ENCODE assay signal across 12 mouse cellular contexts in the genomic region with DNA sequence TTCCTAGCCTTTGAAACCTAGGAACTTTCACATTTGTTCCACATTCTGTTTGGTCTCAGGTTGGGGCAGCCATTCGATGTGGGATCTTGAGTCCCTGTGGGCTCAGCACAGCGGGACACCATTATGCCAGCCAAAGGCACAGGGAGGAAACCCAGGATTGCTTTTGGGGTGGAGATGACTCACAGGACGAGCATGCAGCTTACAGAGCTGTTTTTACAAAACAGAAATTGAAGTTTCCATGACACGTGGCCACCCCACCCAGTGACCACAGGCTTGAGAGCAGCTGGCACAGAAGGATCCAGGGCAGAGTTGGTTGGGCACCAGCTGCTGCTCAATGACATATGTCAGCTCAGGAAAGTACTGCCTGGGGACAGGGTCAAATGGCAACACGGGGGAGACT.
DNase-seq lines count a peak whose midpoint lies in the region; ATAC-seq and TF ChIP-seq lines count a peak whose summit lies in the region.
"Had no signal": no experiment of that assay in that cellular context is flagged by ENCODE, and none has a peak within 500 bp of the region (broad histone marks: within the 10 kb centered on the region; RNA-seq: fewer than 3 reads in every experiment).

No protein-coding gene starts in this region.

- no peaks in the 10 kb centered on the region for H3K9me3 ChIP-seq in forebrain, embryonic 12.5 days
- no peaks in the 10 kb centered on the region for H3K9me3 ChIP-seq in forebrain, embryonic 16.5 days (ENCODE audit: control insufficient read depth, low read length)
- no peaks in the 10 kb centered on the region for H3K9me3 ChIP-seq in embryonic facial prominence, embryonic 14.5 days (ENCODE audit: control insufficient read depth, low read length)

- H3K79me3 ChIP-seq in C2C12 (ENCODE audit: low read depth): peaks cover 11% of the 10 kb centered on the region

- H3K27me3 ChIP-seq in forebrain, embryonic 12.5 days: peaks cover 14% of the 10 kb centered on the region
- H3K27me3 ChIP-seq in forebrain, embryonic 16.5 days (replicated peaks; ENCODE audit: control insufficient read depth, insufficient read depth, low read length): no peaks in the 10 kb centered on the region
- no peaks in the 10 kb centered on the region for H3K27me3 ChIP-seq in C2C12 (ENCODE audit: control insufficient read depth, insufficient read depth, insufficient read length)
- H3K27me3 ChIP-seq in embryonic facial prominence, embryonic 14.5 days (replicated peaks; ENCODE audit: control insufficient read depth, insufficient read depth, low read length): no peaks in the 10 kb centered on the region

- no peaks in the 10 kb centered on the region for H3K36me3 ChIP-seq in forebrain, embryonic 12.5 days (replicated peaks)
- no peaks in the 10 kb centered on the region for H3K36me3 ChIP-seq in forebrain, embryonic 16.5 days (ENCODE audit: control insufficient read depth, insufficient read depth)
- peaks cover 15% of the 10 kb centered on the region for H3K36me3 ChIP-seq in C2C12 (ENCODE audit: control insufficient read depth, insufficient read depth)
- H3K36me3 ChIP-seq in embryonic facial prominence, embryonic 14.5 days (ENCODE audit: control insufficient read depth, insufficient read depth, low read length): no peaks in the 10 kb centered on the region

- peaks cover 31% of the 10 kb centered on the region for H3K4me1 ChIP-seq in forebrain, embryonic 12.5 days
- peaks cover 16% of the 10 kb centered on the region for H3K4me1 ChIP-seq in forebrain, embryonic 16.5 days (replicated peaks; ENCODE audit: control insufficient read depth, insufficient read depth, low read length)
- peaks cover 29% of the 10 kb centered on the region for H3K4me1 ChIP-seq in embryonic facial prominence, embryonic 14.5 days (ENCODE audit: control insufficient read depth, insufficient read depth, low read length)

- TF ChIP-seq CTCF in C2C12 (IDR thresholded peaks at IDR 0.05; ENCODE audit: control insufficient read depth, insufficient read depth, insufficient read length): no peak

- 0 out of 2 replicates have a peak overlapping the region, but pooled peaks have one; percentile 2 for H3K27ac ChIP-seq in forebrain, embryonic 12.5 days
- no peak overlapping the region for H3K27ac ChIP-seq in forebrain, embryonic 16.5 days (ENCODE audit: low read length)
- H3K27ac ChIP-seq in embryonic facial prominence, embryonic 14.5 days (replicated peaks; ENCODE audit: low read depth, low read length): peak overlapping the region; percentile 46

- DNase-seq in embryonic facial prominence, embryonic 14.5 days (ENCODE audit: low spot score): peak; percentile 84
- peak; percentile 28 for DNase-seq in heart, postnatal 4 days
- DNase-seq in natural killer cell, adult 2 months (ENCODE audit: low spot score in 2 of 2): no peak
- DNase-seq in layer of hippocampus, adult 11-12 months (ENCODE audit: low spot score): no peak
- DNase-seq in c-Kit-positive CD71-positive TER-119-positive erythroid progenitor cells, embryonic 14.5 days (ENCODE audit: low spot score): no peak
- DNase-seq: liver, postnatal 0 days had no signal

- 34% methylated on average over 5 of the region's 5 CpGs for WGBS in forebrain, embryonic 12.5 days
- WGBS in forebrain, embryonic 16.5 days: 35% methylated on average over 5 of the region's 5 CpGs
- WGBS in embryonic facial prominence, embryonic 14.5 days: 27% methylated on average over 5 of the region's 5 CpGs

- no peak overlapping the region for H3ac ChIP-seq in C2C12 (ENCODE audit: control insufficient read depth, insufficient read length, low read depth)

- ATAC-seq in forebrain, embryonic 12.5 days (ENCODE audit: low FRiP score): no peak
- no peak for ATAC-seq in forebrain, embryonic 16.5 days
- ATAC-seq in embryonic facial prominence, embryonic 14.5 days (ENCODE audit: low read depth): peak; percentile 28; the same call in 1 of the 2 replicates
- ATAC-seq: activated CD4-positive, CD25-positive, alpha-beta regulatory T cell, adult 4 months; CD4-positive, CD25-positive, alpha-beta regulatory T cell, adult 4 months; liver, postnatal 0 days; midbrain, embryonic 16.5 days had no signal

- H3K4me2 ChIP-seq in forebrain, embryonic 12.5 days: no peak overlapping the region
- no peak overlapping the region for H3K4me2 ChIP-seq in forebrain, embryonic 16.5 days (ENCODE audit: low read length)
- H3K4me2 ChIP-seq in embryonic facial prominence, embryonic 14.5 days (ENCODE audit: low read depth, low read length): no peak overlapping the region

- H3K79me2 ChIP-seq in C2C12 (ENCODE audit: control insufficient read depth, insufficient read depth): peaks cover 40% of the 10 kb centered on the region

- no peak overlapping the region for H3K9ac ChIP-seq in forebrain, embryonic 12.5 days
- no peak overlapping the region for H3K9ac ChIP-seq in forebrain, embryonic 16.5 days (replicated peaks; ENCODE audit: low read depth, low read length)
- no peak overlapping the region for H3K9ac ChIP-seq in embryonic facial prominence, embryonic 14.5 days (ENCODE audit: low read depth, low read length)
- H3K9ac ChIP-seq: liver, postnatal 0 days had no signal

- no peak overlapping the region for H3K4me3 ChIP-seq in forebrain, embryonic 12.5 days (replicated peaks)
- no peak overlapping the region for H3K4me3 ChIP-seq in forebrain, embryonic 16.5 days (replicated peaks; ENCODE audit: low read length)
- H3K4me3 ChIP-seq in C2C12 (ENCODE audit: insufficient read depth, poor library complexity, severe bottlenecking): peak overlapping the region; percentile 41
- H3K4me3 ChIP-seq in embryonic facial prominence, embryonic 14.5 days (ENCODE audit: low read depth, low read length): no peak overlapping the region

TF ChIP-seq in C2C12, 6 proteins besides CTCF, POLR2A, EP300 and RAD21:
- peak; percentile 95 for TF ChIP-seq MYOD1 (IDR thresholded peaks at IDR 0.05; ENCODE audit: control insufficient read depth, insufficient read length, low read depth)
- TF ChIP-seq USF1 (IDR thresholded peaks at IDR 0.05; ENCODE audit: low read depth): peak; percentile 93
- no peak for TF ChIP-seq CEBPB (IDR thresholded peaks at IDR 0.05; ENCODE audit: low read depth)
- TF ChIP-seq MAX (IDR thresholded peaks at IDR 0.05): peak; percentile 97
- no peak for TF ChIP-seq MYOG (IDR thresholded peaks at IDR 0.05; ENCODE audit: control insufficient read depth, extremely low read depth, insufficient read length)
- TF ChIP-seq FOSL1 (IDR thresholded peaks at IDR 0.05; ENCODE audit: insufficient read depth, low read length, poor library complexity, severe bottlenecking): peak; percentile 34

Comparison
In these comparisons a context has a peak if more than half of its experiments do, and no peak if none do; other contexts are left out.
1. DNase-seq: peak in embryonic facial prominence, embryonic 14.5 days (single experiment) and heart, postnatal 4 days (single experiment); none in natural killer cell, adult 2 months (0 of 2), layer of hippocampus, adult 11-12 months (single experiment) and c-Kit-positive CD71-positive TER-119-positive erythroid progenitor cells, embryonic 14.5 days (single experiment).